Mouse (Mus musculus): ENCODE results near the gene Zfp65. TPM values are rescaled to one million over a fixed set of nuclear protein-coding genes. Genes with fewer than 3 reads are reported as not detected.
A peak's percentile ranks its signal among the peaks of the same experiment; 100 is the strongest.
"Not testable (repeated sequence)": the region's sequence is repeated elsewhere in the genome, so short reads cannot be mapped to it uniquely, and the experiment has no call there.

Zfp65 gene
- polyA plus RNA-seq, 2 experiments: 0.62 to 1.2 TPM

- peak overlapping the region; percentile 66 for H3K9ac ChIP-seq (replicated peaks)
- not testable (repeated sequence) for H3K4me1 ChIP-seq (replicated peaks; ENCODE audit: control insufficient read depth in 2 of 2, insufficient read depth in 2 of 2, low read length in 1 of 2); H3K27me3 ChIP-seq (ENCODE audit: control insufficient read depth, insufficient read depth, low read length); H3K27ac ChIP-seq; H3K9me3 ChIP-seq (ENCODE audit: control insufficient read depth, low read length); H3K36me3 ChIP-seq (replicated peaks; ENCODE audit: control insufficient read depth, insufficient read depth, low read depth)
- ATAC-seq (ENCODE audit: insufficient read depth) (peak; percentile 98), DNase-seq (ENCODE audit: low read depth in 3 of 3, low spot score in 3 of 3) (peak; percentile 58 to 61 (median 59))
- peak overlapping the region; percentile 61 for H3K4me2 ChIP-seq (ENCODE audit: low read depth)
- peak overlapping the region; percentile 70 to 88 for H3K4me3 ChIP-seq (ENCODE audit: insufficient read depth in 1 of 2, low read depth in 2 of 2, low read length in 2 of 2)
- peak; percentile 34; the same call in 1 of the 2 replicates for TF ChIP-seq CTCF (IDR thresholded peaks at IDR 0.05; ENCODE audit: low read depth)
- WGBS (ENCODE audit: insufficient replicate concordance): 14% methylated on average over 16 of the region's 16 CpGs
Measured at GRCm38 (mm10) chr13:67682959-67683735, 45.8 kb downstream of the Zfp65 start.

DNA sequence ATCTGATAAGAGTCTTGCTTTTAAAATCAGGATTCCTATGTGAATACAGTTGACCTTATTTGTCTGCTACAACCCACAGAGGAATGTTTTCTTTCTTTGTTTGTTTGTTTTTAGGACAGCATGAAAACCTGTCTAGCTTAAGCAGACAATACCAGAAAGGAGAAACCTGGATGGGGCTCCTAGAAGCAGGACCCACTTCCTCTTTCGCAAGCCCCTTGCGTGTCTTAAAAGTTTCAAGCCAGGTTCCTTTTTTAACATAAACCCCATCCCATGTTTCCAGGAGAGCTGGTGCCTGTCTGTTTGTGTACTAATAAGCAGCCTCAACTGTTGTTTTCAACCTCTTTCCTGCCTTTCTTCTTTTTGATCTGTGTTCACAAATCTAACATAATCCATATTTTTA is 54.1 kb downstream of the Zfp65 start:
- 52% methylated on average over 2 of the region's 2 CpGs for WGBS (ENCODE audit: insufficient replicate concordance)
- H3K9ac ChIP-seq (replicated peaks): no peak overlapping the region

More for the DNA sequence above, 54.1 kb downstream of the Zfp65 start:
- Histone ChIP-seq H3K36me3 (replicated peaks; ENCODE audit: control insufficient read depth, insufficient read depth, low read depth) (no peaks in the 10 kb centered on the region), H3K9me3 (ENCODE audit: control insufficient read depth, low read length) (no peaks in the 10 kb centered on the region), H3K4me3 (ENCODE audit: insufficient read depth in 1 of 2, low read depth in 2 of 2, low read length in 2 of 2) (no peak overlapping the region), H3K4me1 (replicated peaks; ENCODE audit: control insufficient read depth in 2 of 2, insufficient read depth in 2 of 2, low read length in 1 of 2) (no peaks in the 10 kb centered on the region), H3K4me2 (ENCODE audit: low read depth) (no peak overlapping the region), H3K27me3 (ENCODE audit: control insufficient read depth, insufficient read depth, low read length) (no peaks in the 10 kb centered on the region), H3K27ac (no peak overlapping the region)
- DNase-seq (ENCODE audit: low read depth in 3 of 3, low spot score in 3 of 3) (no peak), ATAC-seq (ENCODE audit: insufficient read depth) (no peak)
- TF ChIP-seq CTCF (IDR thresholded peaks at IDR 0.05; ENCODE audit: low read depth): no peak

Other genes with a start within 250 kb of the Zfp65 start
- gene Zfp874b, start 244.9 kb downstream of the Zfp65 start, polyA plus RNA-seq (2012; rRNA removed): 1.4 and 2.7 TPM in 2 replicates
- 1.9 and 3.2 TPM in 2 replicates for gene Zfp874b, start 244.9 kb downstream of the Zfp65 start, polyA plus RNA-seq (2014; fragmentation: Nextera tagmentation; extraction: Ambion mirVana)
- gene Zfp58, start 228.6 kb downstream of the Zfp65 start, polyA plus RNA-seq (2012; rRNA removed): 0.65 and 1.1 TPM in 2 replicates
- gene Zfp58, start 228.6 kb downstream of the Zfp65 start, polyA plus RNA-seq (2014; fragmentation: Nextera tagmentation; extraction: Ambion mirVana): 1.6 and 1.7 TPM in 2 replicates
- not detected in 2 replicates for gene Gm26965, start 203.0 kb downstream of the Zfp65 start, polyA plus RNA-seq (2012; rRNA removed)
- gene Gm26965, start 203.0 kb downstream of the Zfp65 start, polyA plus RNA-seq (2014; fragmentation: Nextera tagmentation; extraction: Ambion mirVana): not detected in 2 replicates
- 4.2 and 5.3 TPM in 2 replicates for gene Zfp87, start 203.0 kb downstream of the Zfp65 start, polyA plus RNA-seq (2012; rRNA removed)
- gene Zfp87, start 203.0 kb downstream of the Zfp65 start, polyA plus RNA-seq (2014; fragmentation: Nextera tagmentation; extraction: Ambion mirVana): 8.7 and 10.6 TPM in 2 replicates
- 1.9 and 2.0 TPM in 2 replicates for gene Zfp748, start 175.3 kb downstream of the Zfp65 start, polyA plus RNA-seq (2012; rRNA removed)
- gene Zfp748, start 175.3 kb downstream of the Zfp65 start, polyA plus RNA-seq (2014; fragmentation: Nextera tagmentation; extraction: Ambion mirVana): 4.9 and 5.1 TPM in 2 replicates
- gene Zfp729b, start 119.5 kb downstream of the Zfp65 start, polyA plus RNA-seq (2012; rRNA removed): 0.43 and 0.80 TPM in 2 replicates
- gene Zfp729b, start 119.5 kb downstream of the Zfp65 start, polyA plus RNA-seq (2014; fragmentation: Nextera tagmentation; extraction: Ambion mirVana): 1.5 and 1.6 TPM in 2 replicates
- not detected in 2 replicates for gene Gm49345, start 91.4 kb downstream of the Zfp65 start, polyA plus RNA-seq (2012; rRNA removed)
- gene Gm49345, start 91.4 kb downstream of the Zfp65 start, polyA plus RNA-seq (2014; fragmentation: Nextera tagmentation; extraction: Ambion mirVana): not detected in 2 replicates
- gene Zfp729a, start 91.4 kb downstream of the Zfp65 start, polyA plus RNA-seq (2012; rRNA removed): 0.49 and 0.77 TPM in 2 replicates
- 0.80 and 1.5 TPM in 2 replicates for gene Zfp729a, start 91.4 kb downstream of the Zfp65 start, polyA plus RNA-seq (2014; fragmentation: Nextera tagmentation; extraction: Ambion mirVana)
- gene Zfp738, start 42.1 kb downstream of the Zfp65 start, polyA plus RNA-seq (2012; rRNA removed): 1.4 and 1.6 TPM in 2 replicates
- gene Zfp738, start 42.1 kb downstream of the Zfp65 start, polyA plus RNA-seq (2014; fragmentation: Nextera tagmentation; extraction: Ambion mirVana): 1.8 TPM in 2 replicates
- gene Zfp85, start 26.1 kb upstream of the Zfp65 start, polyA plus RNA-seq (2012; rRNA removed): 0.37 and 0.74 TPM in 2 replicates
- gene Zfp85, start 26.1 kb upstream of the Zfp65 start, polyA plus RNA-seq (2014; fragmentation: Nextera tagmentation; extraction: Ambion mirVana): 1.0 and 1.2 TPM in 2 replicates
- 0.67 and 0.79 TPM in 2 replicates for gene Zfp493, start 50.5 kb upstream of the Zfp65 start, polyA plus RNA-seq (2012; rRNA removed)
- gene Zfp493, start 50.5 kb upstream of the Zfp65 start, polyA plus RNA-seq (2014; fragmentation: Nextera tagmentation; extraction: Ambion mirVana): 0.72 and 0.76 TPM in 2 replicates
- gene Zfp273, start 84.6 kb upstream of the Zfp65 start, polyA plus RNA-seq (2012; rRNA removed): 0.31 and 0.63 TPM in 2 replicates
- gene Zfp273, start 84.6 kb upstream of the Zfp65 start, polyA plus RNA-seq (2014; fragmentation: Nextera tagmentation; extraction: Ambion mirVana): 0.89 and 0.91 TPM in 2 replicates
- gene Gm10037, start 101.9 kb upstream of the Zfp65 start, polyA plus RNA-seq (2012; rRNA removed): 0.26 and 0.31 TPM in 2 replicates
- gene Gm10037, start 101.9 kb upstream of the Zfp65 start, polyA plus RNA-seq (2014; fragmentation: Nextera tagmentation; extraction: Ambion mirVana): 0.28 and 1.0 TPM in 2 replicates
- gene BC048507, start 134.2 kb upstream of the Zfp65 start, polyA plus RNA-seq (2012; rRNA removed): not detected in 2 replicates
- gene BC048507, start 134.2 kb upstream of the Zfp65 start, polyA plus RNA-seq (2014; fragmentation: Nextera tagmentation; extraction: Ambion mirVana): not detected in 2 replicates